Mouse (Mus musculus) A20 (cell line): ENCODE measurements around the gene Prr23a2.

Experiments used
- DNase-seq: peaks from one replicate; pipeline ENCODE4 v3.0.0-alpha.2; 2011; ENCODE audit warnings: low read depth, low spot score

The Prr23a2 gene

GRCm38 (mm10) chr9:98856210-98856609, at the start of gene Prr23a2:
Prr23a2 (plus strand) TSS chr9:98856494.
- no peak for DNase-seq

GRCm38 (mm10) chr9:98807631-98808030, 48.7 kb upstream of the Prr23a2 start:
- DNase-seq: no peak

- peak; percentile 29 for DNase-seq
Observed at GRCm38 (mm10) chr9:98809526-98809925, 46.8 kb upstream of the Prr23a2 start.

GRCm38 (mm10) chr9:98816066-98816465, 40.2 kb upstream of the Prr23a2 start:
- DNase-seq: no peak

- DNase-seq: no peak
Observed at GRCm38 (mm10) chr9:98817592-98817991, 38.7 kb upstream of the Prr23a2 start.

GRCm38 (mm10) chr9:98818971-98819370, 37.3 kb upstream of the Prr23a2 start:
- DNase-seq: no peak

GRCm38 (mm10) chr9:98819481-98819880, 36.8 kb upstream of the Prr23a2 start:
- no peak for DNase-seq

GRCm38 (mm10) chr9:98820461-98820860, 35.8 kb upstream of the Prr23a2 start:
- DNase-seq: no peak

- no peak for DNase-seq
Observed at GRCm38 (mm10) chr9:98821067-98821466, 35.2 kb upstream of the Prr23a2 start.

- no peak for DNase-seq
Observed at GRCm38 (mm10) chr9:98823805-98824204, 32.5 kb upstream of the Prr23a2 start.

- no peak for DNase-seq
Observed at GRCm38 (mm10) chr9:98829508-98829907, 26.8 kb upstream of the Prr23a2 start.

GRCm38 (mm10) chr9:98837537-98838074, 18.7 kb upstream of the Prr23a2 start:
- DNase-seq: no peak

GRCm38 (mm10) chr9:98842117-98842516, 14.2 kb upstream of the Prr23a2 start, which contains the start of gene Prr23a1:
Prr23a1 (plus strand) TSS chr9:98842503.
- no peak for DNase-seq

GRCm38 (mm10) chr9:98863463-98863862, 7.2 kb downstream of the Prr23a2 start:
- peak; percentile 44 for DNase-seq

GRCm38 (mm10) chr9:98864571-98864970, 8.3 kb downstream of the Prr23a2 start, which contains the start of gene Prr23a3:
Prr23a3 (plus strand) TSS chr9:98864767.
- no peak for DNase-seq

GRCm38 (mm10) chr9:98901486-98901885, 45.2 kb downstream of the Prr23a2 start:
- DNase-seq: no peak

GRCm38 (mm10) chr9:98902819-98903218, 46.5 kb downstream of the Prr23a2 start, which contains the start of gene 7420426K07Rik:
7420426K07Rik (plus strand) TSS chr9:98903119.
- no peak for DNase-seq
